Mouse (Mus musculus) liver, postnatal 0 days (tissue): ENCODE results near the gene Klhl3.

ENCODE experiments used
- CTCF ChIP-seq: sonication (generic); IDR thresholded peaks from 2 replicates; pipeline ENCODE4 v1.5.1; 2016; ENCODE audit warnings: antibody characterized with exemption, low read depth
- EP300 ChIP-seq: IDR thresholded peaks from 2 replicates; pipeline ENCODE4 v1.6.1; 2016; ENCODE audit warnings: antibody characterized with exemption, low read depth, mild to moderate bottlenecking

- no peak for TF ChIP-seq EP300
- TF ChIP-seq CTCF: 0 out of 2 replicates have a peak, but pooled peaks have one; percentile 14
Observed at GRCm38 (mm10) chr13:57984163-57984562, 129.2 kb downstream of the Klhl3 start.
